Mouse (Mus musculus): ENCODE results near the gene Sp6. TPM values are rescaled to one million over a fixed set of nuclear protein-coding genes. Genes with fewer than 3 reads are reported as not detected.

Gene Sp6
- total RNA-seq, 1 experiment from 2014 or later = not detected

Other genes with a start within 250 kb of the Sp6 start
- 66.2 and 79.5 TPM in 2 replicates for gene Snx11, start 235.8 kb upstream of the Sp6 start, total RNA-seq (2017)
- gene Cbx1, start 224.3 kb upstream of the Sp6 start, total RNA-seq (2017) = 50.9 and 58.0 TPM in 2 replicates
- gene Nfe2l1, start 183.4 kb upstream of the Sp6 start, total RNA-seq (2017) = 48.5 and 53.8 TPM in 2 replicates
- not detected in 2 replicates for gene Copz2, start 163.5 kb upstream of the Sp6 start, total RNA-seq (2017)
- 22.6 and 29.6 TPM in 2 replicates for gene Cdk5rap3, start 96.9 kb upstream of the Sp6 start, total RNA-seq (2017)
- gene Prr15l, start 85.3 kb upstream of the Sp6 start, total RNA-seq (2017) = 0.23 and 0.61 TPM in 2 replicates
- 15.6 and 17.3 TPM in 2 replicates for gene Pnpo, start 69.4 kb upstream of the Sp6 start, total RNA-seq (2017)
- gene Sp2, start 30.4 kb upstream of the Sp6 start, total RNA-seq (2017) = 9.3 and 9.8 TPM in 2 replicates
- 3.6 and 10.8 TPM in 2 replicates for gene Scrn2, start 16.5 kb downstream of the Sp6 start, total RNA-seq (2017)
- 0.47 TPM in 1 of 2 replicates, not detected in the other for gene Lrrc46, start 28.0 kb downstream of the Sp6 start, total RNA-seq (2017)
- 15.9 and 23.8 TPM in 2 replicates for gene Mrpl10, start 28.2 kb downstream of the Sp6 start, total RNA-seq (2017)
- 20.9 and 22.7 TPM in 2 replicates for gene Osbpl7, start 37.2 kb downstream of the Sp6 start, total RNA-seq (2017)
- 1.3 and 1.4 TPM in 2 replicates for gene Tbx21, start 101.9 kb downstream of the Sp6 start, total RNA-seq (2017)
- 11.3 and 13.2 TPM in 2 replicates for gene Tbkbp1, start 138.1 kb downstream of the Sp6 start, total RNA-seq (2017)
- 149 and 179 TPM in 2 replicates for gene Kpnb1, start 174.5 kb downstream of the Sp6 start, total RNA-seq (2017)